Mouse (Mus musculus) frontal cortex, postnatal 36 days (tissue): ENCODE data around the gene Tex50.
"Not testable (repeated sequence)": the region's sequence is repeated elsewhere in the genome, so short reads cannot be mapped to it uniquely, and the experiment has no call there.

Experiments used
- DNase-seq, 2 experiments: peaks; one replicate each; pipeline ENCODE4 v3.0.0; 2022; ENCODE audit warnings: low spot score in 2 of 2

Gene Tex50

DNA sequence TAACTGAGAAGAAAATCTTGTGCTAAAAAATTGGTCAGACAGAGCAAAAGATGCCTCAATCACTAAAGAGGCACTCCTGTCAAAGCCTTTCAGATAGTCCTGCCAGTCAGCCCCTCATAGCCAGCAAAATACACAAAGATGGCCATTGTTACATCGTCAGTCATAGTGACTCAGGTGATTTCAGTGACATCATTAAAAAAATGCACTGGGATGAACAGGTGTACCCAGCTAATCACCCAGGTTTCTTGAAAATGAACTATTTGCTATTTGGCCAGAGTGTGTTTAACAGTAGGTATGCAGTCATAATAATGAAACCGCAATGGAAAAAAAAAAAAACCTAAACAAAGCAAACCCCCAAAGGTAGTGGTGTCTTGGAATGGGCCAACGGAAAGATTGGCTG, at the start of gene Tex50:
Gene Tex50 (minus strand): TSS at position 101 of the 400 bp plus-strand sequence.
- no peak for DNase-seq

DNA sequence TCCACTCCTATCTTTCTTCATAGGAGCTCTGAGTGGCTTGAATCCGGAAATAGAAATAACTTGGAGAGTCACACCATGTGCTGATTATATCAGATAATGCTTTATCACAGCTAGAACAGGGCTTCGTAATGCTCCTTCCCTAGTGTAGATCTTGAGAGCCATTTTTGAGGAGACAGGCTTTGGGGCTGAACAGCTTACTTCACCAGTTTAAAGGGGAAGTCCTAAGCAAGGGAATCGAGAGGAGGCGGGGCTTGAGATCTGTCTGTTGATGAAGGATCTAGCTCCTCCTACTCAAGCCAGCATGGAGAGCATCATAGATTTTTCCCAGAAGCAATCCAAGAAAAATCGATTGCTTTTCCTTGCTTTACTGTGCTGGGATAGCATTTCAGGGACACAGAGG, 40.7 kb upstream of the Tex50 start:
- no peak for DNase-seq

- not testable (repeated sequence) for DNase-seq
Observed at GRCm38 (mm10) chr1:161196364-161196763, 37.2 kb upstream of the Tex50 start.

- peak; percentile 60 to 81 for DNase-seq
Observed at GRCm38 (mm10) chr1:161195541-161196351, 36.6 kb upstream of the Tex50 start.

DNA sequence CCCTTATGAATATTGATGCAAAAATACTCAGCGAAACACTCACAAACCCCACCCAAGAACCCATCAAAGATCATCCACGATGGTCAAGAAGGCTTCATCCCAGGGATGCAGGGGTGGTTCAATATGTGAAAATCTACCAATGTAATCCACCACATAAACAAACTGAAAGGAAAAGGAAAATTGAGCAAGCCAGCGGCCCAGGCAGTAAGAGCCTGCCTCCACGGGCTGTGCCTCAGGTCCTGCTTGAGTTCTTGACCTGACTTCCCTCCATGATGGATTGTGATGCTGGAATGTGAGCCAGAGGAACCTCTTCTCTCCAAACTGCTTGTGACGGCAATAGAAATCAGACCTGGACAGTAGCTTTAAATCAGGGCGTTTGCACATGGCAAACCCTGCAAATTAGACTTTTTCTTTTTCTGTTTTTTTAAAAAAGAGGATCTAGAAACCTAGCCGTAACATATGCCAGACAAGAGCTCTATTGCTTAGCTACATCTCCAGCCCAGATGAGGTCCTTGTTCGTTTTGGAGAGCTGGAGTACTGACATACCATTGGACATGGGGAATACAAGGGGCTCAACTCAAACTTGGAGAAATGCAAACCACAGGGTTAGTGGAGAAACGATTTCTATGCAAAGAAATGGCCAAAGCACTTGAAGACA, 31.3 kb upstream of the Tex50 start:
- no peak for DNase-seq

DNA sequence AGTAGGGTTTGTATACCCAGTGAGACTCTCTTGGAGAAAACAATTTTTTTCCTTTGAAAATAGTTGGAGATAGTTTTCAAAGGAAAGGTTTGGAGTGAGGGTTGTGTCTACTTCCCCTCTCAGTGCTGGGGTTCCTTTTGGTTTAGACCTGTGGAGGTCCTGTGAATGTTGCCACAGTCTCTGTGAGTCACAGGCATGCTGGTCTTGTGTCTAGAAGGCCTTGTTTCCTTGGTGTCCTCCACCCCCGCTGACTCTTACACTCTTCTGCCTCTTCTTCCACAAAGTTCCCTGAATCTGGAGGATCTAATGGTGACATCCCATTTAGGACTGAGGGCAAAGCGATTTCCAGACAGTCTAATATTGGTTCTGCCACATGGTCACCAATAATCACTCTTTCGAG, 26.3 kb upstream of the Tex50 start:
- DNase-seq = no peak

- no peak for DNase-seq
Observed at GRCm38 (mm10) chr1:161183677-161184076, 24.6 kb upstream of the Tex50 start.

DNA sequence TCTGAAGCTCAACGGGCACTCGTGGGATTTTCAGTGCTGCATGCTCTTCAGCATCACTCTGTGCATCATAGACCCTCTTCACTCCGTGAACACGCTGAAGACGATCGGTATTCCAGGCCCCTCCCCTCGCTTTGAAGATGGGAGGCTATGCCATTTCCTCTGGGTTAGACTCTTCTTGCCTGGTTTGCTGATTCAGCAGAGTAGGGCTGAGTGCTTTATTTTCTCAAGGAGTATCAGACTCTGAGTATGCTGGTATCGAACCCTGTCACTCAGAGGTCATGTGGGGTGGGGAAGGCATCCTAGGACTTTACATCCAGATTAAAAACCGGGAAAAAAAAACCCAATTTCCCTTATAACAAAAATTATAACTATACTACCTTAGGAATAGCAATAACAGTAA, 23.3 kb upstream of the Tex50 start:
- no peak for DNase-seq

GRCm38 (mm10) chr1:161180674-161181073, 21.6 kb upstream of the Tex50 start:
- DNase-seq = peak; percentile 32 to 47

DNA sequence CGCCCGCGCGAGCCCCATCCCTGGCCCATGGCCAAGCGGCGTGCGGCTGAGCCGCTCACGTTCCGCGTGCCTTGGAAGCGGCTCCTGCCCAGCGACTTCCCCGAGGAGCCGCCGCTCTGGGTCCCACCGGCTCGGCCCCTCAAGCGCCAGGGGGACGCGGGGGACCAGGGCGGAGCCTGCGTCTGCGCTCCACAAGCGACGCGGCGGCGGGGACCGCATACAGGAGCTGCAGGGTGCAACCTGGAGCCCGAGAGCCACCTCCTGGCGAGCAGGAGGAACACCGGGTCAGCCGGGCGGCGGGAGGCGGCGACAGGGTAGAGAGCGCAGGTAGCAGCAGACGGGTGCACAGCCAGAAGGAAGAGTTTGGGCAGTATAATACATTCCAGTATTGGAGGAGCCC, 11.5 kb upstream of the Tex50 start:
- DNase-seq = peak; percentile 63 to 68

GRCm38 (mm10) chr1:161160266-161160665, 1.2 kb upstream of the Tex50 start:
- DNase-seq = no peak

- no peak for DNase-seq
Observed at GRCm38 (mm10) chr1:161156546-161156945, 2.6 kb downstream of the Tex50 start.

DNA sequence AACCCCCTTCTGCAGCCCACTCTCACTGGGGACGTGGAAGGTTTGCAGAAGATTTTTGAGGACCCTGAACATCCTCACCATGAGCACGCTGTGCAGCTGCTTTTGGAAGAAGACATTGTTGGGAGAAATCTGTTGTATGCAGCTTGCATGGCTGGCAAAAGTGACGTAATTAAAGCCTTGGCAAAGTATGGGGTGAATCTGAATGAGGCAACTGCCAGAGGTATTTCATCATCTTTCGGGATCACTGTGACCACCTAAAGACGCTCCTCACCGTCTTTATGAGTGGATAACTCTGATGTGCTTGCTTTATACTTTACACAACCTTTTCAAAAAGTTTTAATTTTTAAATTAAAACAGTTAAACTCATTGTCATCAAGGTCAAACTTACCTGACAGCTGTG, 8.0 kb downstream of the Tex50 start:
- no peak for DNase-seq

DNA sequence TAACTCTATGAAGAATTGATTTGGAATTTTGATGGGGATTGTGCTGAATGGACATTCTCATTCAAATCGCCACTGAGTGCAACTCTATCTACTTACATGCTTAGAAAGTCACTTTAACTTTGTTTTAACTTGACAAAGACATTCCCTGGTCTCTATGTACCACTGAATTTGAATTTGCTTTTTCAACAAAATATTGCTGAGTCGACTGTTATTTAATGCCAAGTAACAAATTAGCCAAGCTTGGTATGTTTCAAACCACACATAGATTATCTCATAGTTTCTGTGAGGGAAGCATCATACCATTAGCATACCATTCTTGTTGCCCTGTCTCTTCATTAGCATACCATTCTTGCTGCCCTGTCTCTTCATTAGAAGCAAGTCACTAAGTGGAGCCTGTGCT, 11.2 kb downstream of the Tex50 start:
- no peak for DNase-seq

DNA sequence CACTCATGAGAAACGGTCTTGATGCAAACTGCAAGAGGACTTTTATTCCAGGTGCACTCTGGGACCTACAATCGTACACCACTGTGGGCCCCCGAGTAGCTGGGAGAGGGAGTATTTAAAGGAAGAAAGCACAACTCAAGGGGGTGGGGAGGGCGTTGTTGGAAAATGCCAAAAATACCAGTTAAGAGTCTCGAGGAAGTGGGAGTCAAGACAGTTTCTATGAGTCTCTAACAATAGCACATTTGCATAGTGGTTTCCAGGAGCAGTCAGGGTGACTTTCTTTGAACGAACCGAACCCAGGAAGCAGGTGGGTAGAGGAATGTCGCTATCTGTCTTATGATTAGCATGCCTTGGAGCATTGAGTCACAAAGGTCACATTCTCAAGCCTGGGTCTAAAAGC, 13.5 kb downstream of the Tex50 start:
- not testable (repeated sequence) for DNase-seq

GRCm38 (mm10) chr1:161143216-161143615, 15.9 kb downstream of the Tex50 start:
- peak; percentile 14 to 20 for DNase-seq

- peak; percentile 66 to 78 for DNase-seq
Observed at GRCm38 (mm10) chr1:161142531-161143159, 16.5 kb downstream of the Tex50 start, which contains the start of gene Ankrd45. Gene Ankrd45 (plus strand): TSS chr1:161142691.

DNA sequence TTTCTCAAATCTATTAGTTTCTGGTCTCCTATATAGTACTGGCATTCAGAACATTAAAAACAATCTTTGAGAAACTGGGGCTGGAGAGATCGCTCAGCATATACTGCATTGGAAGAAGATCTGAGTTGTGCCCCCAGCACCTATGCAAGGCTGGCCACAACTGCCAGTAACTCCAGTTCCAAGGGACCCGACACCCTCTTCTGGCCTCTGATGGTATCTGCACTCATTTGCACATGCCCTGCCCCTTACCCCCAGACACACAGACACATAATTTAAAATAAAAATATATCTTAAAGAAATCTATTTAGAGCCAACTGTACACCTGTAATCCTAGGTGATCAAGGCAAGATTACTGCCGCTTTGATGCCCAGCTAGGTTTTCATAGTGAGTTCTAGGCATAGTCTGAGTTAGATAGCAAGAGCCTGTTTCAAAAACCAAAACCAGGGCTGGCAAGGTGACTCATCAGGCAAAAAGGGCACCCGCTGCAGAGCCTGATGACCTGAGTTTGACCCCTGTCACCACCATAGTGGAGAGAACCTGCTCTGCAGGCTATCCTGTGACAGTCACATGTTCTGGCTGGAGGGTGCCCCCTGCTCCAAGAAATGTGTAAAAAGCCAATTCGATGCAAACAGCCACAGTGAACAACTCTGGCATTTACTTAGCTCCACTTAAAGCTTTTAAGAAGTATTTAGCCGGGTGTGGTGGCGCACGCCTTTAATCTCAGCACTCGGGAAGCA, 18.9 kb downstream of the Tex50 start:
- no peak for DNase-seq

- DNase-seq = no peak
Observed at GRCm38 (mm10) chr1:161139496-161139895, 19.6 kb downstream of the Tex50 start.

DNA sequence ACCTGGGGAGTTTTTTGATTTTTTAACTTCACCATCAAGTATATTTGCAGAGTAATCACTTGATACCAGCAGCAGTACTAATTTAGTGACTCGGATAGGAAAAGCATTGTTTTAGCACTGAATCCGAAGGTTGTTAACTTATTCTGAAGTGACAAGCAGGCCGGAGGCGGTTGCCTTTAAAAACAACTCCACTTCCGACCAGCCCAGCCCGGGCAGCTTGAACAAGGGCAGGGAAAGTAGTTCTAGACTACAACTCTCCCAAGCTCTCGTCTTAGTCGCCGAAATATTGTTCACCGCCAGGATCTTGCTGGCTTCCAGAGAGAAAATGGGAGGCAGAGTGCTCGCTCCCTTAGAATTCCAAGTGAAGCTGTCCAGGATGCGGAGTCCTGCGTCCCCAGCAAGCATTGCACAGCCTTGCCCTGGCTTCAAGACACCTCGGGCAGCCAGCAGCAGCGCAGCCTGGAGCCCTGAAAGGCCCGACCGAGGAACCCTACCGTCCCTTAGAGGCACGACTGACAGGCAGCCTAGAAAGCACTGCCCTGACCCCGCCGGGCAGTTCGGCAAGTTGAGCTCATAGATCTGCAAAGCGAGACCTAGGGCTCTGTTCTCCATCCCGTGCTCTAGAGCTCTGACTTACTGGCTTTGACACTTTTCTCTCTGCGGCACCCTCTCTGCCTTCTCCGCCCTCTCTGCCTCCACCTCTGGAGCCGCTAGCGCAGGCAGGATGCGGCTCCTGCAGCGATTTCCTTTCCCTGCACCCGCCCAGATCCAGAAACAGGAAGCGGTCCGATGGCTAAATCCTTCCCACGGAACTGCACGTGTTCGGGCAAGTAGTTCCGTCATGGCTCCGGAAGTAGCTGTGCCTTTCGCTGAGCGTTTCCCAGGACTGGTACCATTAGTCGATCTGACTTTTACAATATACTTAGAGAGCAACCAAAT, 28.1 kb downstream of the Tex50 start, which contains the start of gene Klhl20:
Gene Klhl20 (minus strand): TSS at position 786 of the 939 bp plus-strand sequence.
- DNase-seq = peak; percentile 95 to 97

DNA sequence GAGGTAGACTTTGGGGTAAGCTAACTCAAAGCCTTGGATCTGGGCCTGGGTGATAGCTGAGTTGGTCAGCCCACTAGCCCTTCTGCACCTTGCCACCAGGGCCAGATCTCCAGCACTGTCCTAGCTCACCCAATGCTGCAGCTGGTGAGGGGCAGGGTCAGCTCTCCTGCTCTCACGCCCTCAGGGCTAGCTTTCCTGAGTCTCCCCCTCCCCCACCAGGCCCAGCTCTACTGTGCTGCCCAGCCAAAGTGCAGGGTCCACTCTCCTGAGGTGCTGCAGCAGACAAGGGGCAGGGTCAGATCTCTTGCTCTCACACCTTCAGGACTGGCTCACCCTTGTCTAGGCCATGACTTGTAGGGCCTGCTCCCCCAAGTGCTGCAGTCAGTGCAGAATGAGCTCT, 32.7 kb downstream of the Tex50 start:
- DNase-seq = no peak
